Mouse (Mus musculus) A20 (cell line): ENCODE results near the gene 1110002E22Rik.

Experiments used
- DNase-seq: peaks from one replicate; pipeline ENCODE4 v3.0.0-alpha.2; 2011; ENCODE audit warnings: low read depth, low spot score

The 1110002E22Rik gene

DNA sequence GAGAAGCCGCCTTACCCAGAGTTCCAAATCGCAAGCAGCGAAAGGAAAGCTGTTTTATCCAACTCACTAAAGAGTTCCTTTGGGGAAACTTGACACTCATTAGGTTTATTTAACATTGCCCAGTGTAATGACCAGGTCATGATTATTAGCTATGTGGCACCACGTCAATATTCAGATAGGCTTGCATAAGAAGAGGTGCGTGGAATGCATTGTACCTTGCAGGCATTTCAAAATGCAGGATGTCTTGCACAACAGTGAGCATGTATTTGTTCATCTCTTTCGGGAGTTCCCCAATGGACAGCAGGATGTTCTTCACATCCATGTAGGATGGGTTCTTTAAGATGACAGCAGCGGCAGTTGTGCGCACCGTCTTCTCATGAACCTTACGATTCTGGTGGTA lies 42.0 kb downstream of the 1110002E22Rik start:
- DNase-seq = no peak

DNA sequence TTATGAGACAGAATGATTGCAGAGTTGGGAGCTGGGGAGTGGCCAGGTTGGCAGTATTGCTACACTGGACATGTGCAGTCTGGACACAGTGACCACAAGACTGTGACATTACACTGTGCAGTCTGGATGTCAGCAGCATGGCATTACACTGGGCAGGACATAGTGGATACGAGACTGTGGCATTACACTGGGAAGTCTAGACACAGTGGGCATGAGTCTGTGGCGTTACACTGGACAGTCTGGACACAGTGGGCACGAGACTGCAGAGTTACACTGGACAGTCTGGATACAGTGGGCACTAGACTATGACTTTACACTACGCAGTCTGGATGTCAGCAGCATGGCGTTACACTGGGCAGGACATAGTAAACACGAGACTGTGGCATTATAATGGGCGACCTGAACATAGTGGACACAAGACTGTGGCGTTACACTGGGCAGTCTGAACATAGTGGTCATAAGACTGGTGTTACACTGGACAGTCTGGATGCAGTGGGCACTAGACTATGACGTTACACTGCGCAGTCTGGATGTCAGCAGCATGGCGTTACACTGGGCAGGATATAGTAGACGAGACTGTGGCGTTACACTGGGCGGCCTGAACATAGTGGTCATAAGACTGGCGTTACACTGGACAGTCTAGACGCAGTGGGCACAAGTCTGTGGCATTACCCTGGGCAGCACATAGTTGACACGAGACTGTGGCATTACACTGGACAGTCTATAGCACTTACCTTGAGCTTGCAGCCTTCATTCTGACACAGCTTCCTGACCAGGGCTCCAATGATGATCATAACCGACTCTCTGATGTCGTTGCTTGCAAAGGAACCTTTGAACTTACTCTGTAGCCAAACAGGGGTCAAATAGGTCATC lies 46.3 kb downstream of the 1110002E22Rik start:
- no peak for DNase-seq

- DNase-seq = no peak
These were observed 49.3 kb downstream of the 1110002E22Rik start for GRCm38 (mm10) chr3:138114106-138114505.

- DNase-seq = no peak
These were observed 52.0 kb downstream of the 1110002E22Rik start for GRCm38 (mm10) chr3:138116871-138117270.

DNA sequence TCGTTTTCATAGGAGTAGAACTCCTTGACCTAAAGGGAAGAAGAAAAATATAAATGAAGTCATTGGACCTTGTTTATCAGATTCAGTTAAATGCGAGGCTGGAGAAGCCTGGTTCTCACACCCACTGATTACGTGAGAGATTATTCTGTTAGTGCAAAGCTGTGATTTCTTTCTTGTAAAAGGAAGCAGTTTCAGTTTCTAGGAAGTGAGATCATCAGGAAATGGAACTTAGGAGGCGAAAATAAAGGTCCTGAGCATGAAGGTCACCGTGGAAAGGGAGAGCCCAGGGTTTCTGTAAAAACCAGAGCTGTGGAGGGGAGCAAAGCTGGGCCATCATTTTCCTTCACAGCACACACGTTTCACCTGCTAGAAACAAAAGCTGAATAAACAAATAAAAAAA lies 53.5 kb downstream of the 1110002E22Rik start:
- no peak for DNase-seq

DNA sequence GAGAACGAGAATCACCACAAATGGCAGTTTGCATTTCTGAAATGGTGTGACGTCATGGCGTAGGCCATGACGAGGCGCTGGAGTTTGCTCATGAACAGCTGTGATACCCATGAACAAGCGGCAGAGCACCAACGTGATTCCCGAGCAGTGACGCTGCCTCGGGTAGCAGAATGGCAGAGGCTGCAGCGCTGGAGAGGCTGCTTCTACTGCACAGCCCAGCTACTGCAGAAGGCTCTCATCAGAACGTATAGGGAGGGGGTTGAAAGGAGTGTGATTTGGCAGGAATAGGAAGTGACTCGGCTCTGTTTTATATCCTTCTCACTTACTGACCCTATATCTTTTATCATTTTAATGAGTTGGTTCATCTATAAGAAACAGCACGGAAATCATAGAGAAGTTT lies 54.0 kb downstream of the 1110002E22Rik start:
- no peak for DNase-seq

DNA sequence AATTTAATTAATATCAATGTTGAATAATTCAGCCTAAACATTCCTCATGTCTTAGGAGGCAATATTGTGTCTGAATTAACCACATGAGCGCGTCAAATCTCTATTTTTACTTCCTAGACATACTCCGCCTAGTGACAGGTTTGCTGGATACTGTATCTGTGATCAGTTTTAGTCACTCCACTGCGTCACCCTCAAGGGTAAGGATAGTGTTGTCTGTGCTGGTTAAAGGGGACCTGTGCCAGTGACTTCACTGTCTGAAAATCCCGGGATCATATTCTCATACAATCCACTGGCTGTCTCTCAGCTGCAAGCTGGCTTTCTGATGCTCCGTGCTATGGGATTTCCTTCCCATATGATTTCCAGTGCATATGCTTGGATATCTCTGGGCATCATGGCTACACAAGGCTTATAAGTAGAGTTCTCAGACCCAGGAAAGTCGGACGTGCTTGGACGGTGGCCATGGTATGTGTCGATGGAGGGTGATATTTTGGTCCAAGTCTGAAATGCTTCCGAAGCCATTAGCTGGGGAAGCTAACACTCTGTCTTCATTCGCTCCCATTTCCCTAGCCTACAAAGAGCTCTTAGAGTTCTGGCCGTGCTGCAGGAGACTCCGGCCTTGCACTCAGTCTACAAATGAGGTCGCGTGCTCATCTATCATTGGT lies 54.7 kb downstream of the 1110002E22Rik start:
- no peak for DNase-seq

- no peak for DNase-seq
These were observed 56.6 kb downstream of the 1110002E22Rik start for GRCm38 (mm10) chr3:138121461-138121860.

DNA sequence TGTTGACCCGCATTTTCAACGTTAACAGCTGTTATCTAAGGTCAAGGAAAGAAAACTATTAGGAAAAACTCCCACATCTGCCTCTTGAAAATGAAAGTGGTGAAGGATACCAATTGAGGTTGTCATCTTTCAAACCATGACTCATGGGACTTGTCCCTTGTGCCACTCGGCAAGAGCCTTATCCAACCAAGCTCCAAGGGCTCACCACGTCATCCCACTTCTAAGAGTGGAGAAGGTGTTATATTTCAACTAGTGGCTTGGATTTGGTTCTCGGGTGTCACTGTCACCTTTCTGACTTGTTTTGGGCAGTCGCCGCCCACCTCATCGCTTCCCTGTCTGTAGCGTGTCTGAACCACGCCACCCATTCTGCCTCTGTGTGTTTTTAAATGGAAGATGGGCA lies 59.0 kb downstream of the 1110002E22Rik start:
- DNase-seq = no peak

DNA sequence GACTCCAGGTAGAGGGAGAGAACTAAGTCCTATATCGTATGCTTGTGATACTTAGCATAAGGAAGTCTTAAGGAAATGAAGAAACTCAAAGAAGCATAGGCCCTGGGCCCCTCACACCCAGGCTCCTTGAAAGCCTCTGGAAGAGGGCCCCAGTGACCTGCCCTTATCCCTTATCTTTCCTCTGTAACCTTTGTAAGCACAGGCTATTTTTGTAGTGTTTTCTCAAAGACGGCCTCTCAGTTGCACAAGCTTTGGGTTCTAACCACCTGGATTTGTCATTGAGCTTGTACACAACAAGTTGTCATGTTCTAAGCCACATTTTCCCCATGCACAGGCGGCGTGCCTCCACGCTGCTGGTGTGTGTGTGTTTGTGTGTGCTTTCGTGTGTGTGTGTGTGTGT lies 64.3 kb downstream of the 1110002E22Rik start:
- DNase-seq = no peak

GRCm38 (mm10) chr3:138130692-138131091 lies 65.8 kb downstream of the 1110002E22Rik start:
- no peak for DNase-seq
